Mouse (Mus musculus) MEL (cell line): ENCODE measurements around the gene Gabra3. TPM values are rescaled to one million over a fixed set of nuclear protein-coding genes. Genes with fewer than 3 reads are reported as not detected.

Experiments used
- DNase-seq: peaks from one replicate; pipeline ENCODE4 v3.0.0; 2011; ENCODE audit warnings: low read depth, low spot score
- H3K27ac ChIP-seq: 2 replicates; pipeline ENCODE4 v1.5.1; 2012; ENCODE audit warnings: low read depth, mild to moderate bottlenecking, control low read depth, low read length, moderate library complexity; ENCODE audit not compliant: control insufficient read depth
- H3K27me3 ChIP-seq, 2 experiments: fragments of 150-350 bp in 1 of 2; sonication (generic) in 1 of 2; 2 replicates each; pipeline ENCODE4 v1.6.1; 2012; ENCODE audit warnings: low read length in 2 of 2, mild to moderate bottlenecking in 2 of 2, improper control_type of control experiment in 1 of 2, moderate library complexity in 1 of 2; ENCODE audit not compliant: insufficient read depth in 2 of 2, control insufficient read depth in 1 of 2
- H3K36me3 ChIP-seq, 2 experiments: 2 replicates each; pipeline ENCODE4 v1.6.1; 2012 to 2014; ENCODE audit warnings: low read length in 2 of 2, improper control_type of control experiment in 1 of 2, inconsistent platforms in 1 of 2, mild to moderate bottlenecking in 1 of 2; ENCODE audit not compliant: insufficient read depth in 2 of 2, control insufficient read depth in 1 of 2
- H3K4me1 ChIP-seq, 2 experiments: fragments of 150-350 bp in 1 of 2; sonication (generic) in 1 of 2; 2 replicates each; pipeline ENCODE4 v1.6.1; 2012; ENCODE audit warnings: low read length in 2 of 2, improper control_type of control experiment in 1 of 2, mild to moderate bottlenecking in 1 of 2; ENCODE audit not compliant: insufficient read depth in 2 of 2, control insufficient read depth in 1 of 2
- H3K4me3 ChIP-seq, 2 experiments: fragments of 150-350 bp in 1 of 2; sonication (generic) in 1 of 2; 2 replicates each; pipeline ENCODE4 v1.5.1; 2012; ENCODE audit warnings: low read depth in 2 of 2, low read length in 2 of 2, mild to moderate bottlenecking in 2 of 2, moderate library complexity in 2 of 2, control low read depth in 1 of 2, improper control_type of control experiment in 1 of 2; ENCODE audit not compliant: control insufficient read depth in 1 of 2, insufficient read depth in 1 of 2
- H3K79me2 ChIP-seq: 2 replicates; pipeline ENCODE4 v1.6.1; 2012; ENCODE audit warnings: mild to moderate bottlenecking, low read length, moderate library complexity; ENCODE audit not compliant: control insufficient read depth, poor library complexity, insufficient read depth
- H3K9ac ChIP-seq: 2 replicates; pipeline ENCODE4 v1.6.1; 2012; ENCODE audit warnings: low read depth, mild to moderate bottlenecking, control low read depth, low read length, moderate library complexity; ENCODE audit not compliant: control insufficient read depth, poor library complexity, severe bottlenecking
- H3K9me3 ChIP-seq: fragments of 150-350 bp; sonication (generic); replicated peaks from 2 replicates; pipeline ENCODE4 v1.6.1; 2012; ENCODE audit warnings: mild to moderate bottlenecking, low read length, improper control_type of control experiment, moderate library complexity; ENCODE audit not compliant: insufficient read depth
- CHD1 ChIP-seq: IDR thresholded peaks from 2 replicates; pipeline ENCODE4 v1.6.1; 2012; ENCODE audit warnings: low read depth, mild to moderate bottlenecking, inconsistent platforms, low read length, improper control_type of control experiment
- CTCF ChIP-seq, 3 experiments: IDR thresholded peaks in 2 of 3; conservative IDR thresholded peaks in 1 of 3; 2 replicates each; pipeline ENCODE4 v1.5.1; 2011 to 2012; ENCODE audit warnings: low read length in 3 of 3, low read depth in 2 of 3, mild to moderate bottlenecking in 2 of 3, improper control_type of control experiment in 1 of 3, inconsistent platforms in 1 of 3, mixed read lengths in 1 of 3, moderate library complexity in 1 of 3; ENCODE audit not compliant: control insufficient read depth in 1 of 3, insufficient read depth in 1 of 3, poor library complexity in 1 of 3, severe bottlenecking in 1 of 3
- E2F4 ChIP-seq: IDR thresholded peaks from 2 replicates; pipeline ENCODE4 v1.6.1; 2011; ENCODE audit warnings: low read depth, low read length, improper control_type of control experiment, borderline replicate concordance
- ELF1 ChIP-seq: IDR thresholded peaks from 2 replicates; pipeline ENCODE4 v1.6.1; 2014; ENCODE audit warnings: low read depth, mild to moderate bottlenecking, inconsistent platforms, low read length, improper control_type of control experiment, moderate library complexity
- ETS1 ChIP-seq: IDR thresholded peaks from 2 replicates; pipeline ENCODE4 v1.6.1; 2012; ENCODE audit warnings: low read depth, mild to moderate bottlenecking, inconsistent platforms, low read length, improper control_type of control experiment, moderate library complexity
- HCFC1 ChIP-seq: IDR thresholded peaks from 2 replicates; pipeline ENCODE4 v1.6.1; 2012; ENCODE audit warnings: low read depth, mild to moderate bottlenecking, inconsistent platforms, low read length, improper control_type of control experiment, moderate library complexity
- JUND ChIP-seq: IDR thresholded peaks from 2 replicates; pipeline ENCODE4 v1.6.1; 2011; ENCODE audit warnings: low read depth, mild to moderate bottlenecking, improper control_type of control experiment, low read length
- MAX ChIP-seq: IDR thresholded peaks from 2 replicates; pipeline ENCODE4 v1.6.1; 2011; ENCODE audit warnings: low read length, improper control_type of control experiment
- MAZ ChIP-seq: IDR thresholded peaks from 2 replicates; pipeline ENCODE4 v1.6.1; 2012; ENCODE audit warnings: low read depth, mild to moderate bottlenecking, inconsistent platforms, low read length, improper control_type of control experiment
- MEF2A ChIP-seq: IDR thresholded peaks from 2 replicates; pipeline ENCODE4 v1.6.1; 2014; ENCODE audit warnings: low read depth, mild to moderate bottlenecking, inconsistent platforms, low read length, improper control_type of control experiment; ENCODE audit not compliant: poor library complexity, insufficient replicate concordance, severe bottlenecking; ENCODE audit errors: extremely low read depth
- MYB ChIP-seq: IDR thresholded peaks from 2 replicates; pipeline ENCODE4 v1.6.1; 2011; ENCODE audit warnings: mild to moderate bottlenecking, low read depth, low read length, improper control_type of control experiment
- MYC ChIP-seq: IDR thresholded peaks from 2 replicates; pipeline ENCODE4 v1.6.1; 2011; ENCODE audit warnings: low read depth, mild to moderate bottlenecking, low read length, improper control_type of control experiment, moderate library complexity
- NELFE ChIP-seq: IDR thresholded peaks from 2 replicates; pipeline ENCODE4 v1.6.1; 2011; ENCODE audit warnings: low read depth, low read length, improper control_type of control experiment
- POLR2AphosphoS5 ChIP-seq: IDR thresholded peaks from 2 replicates; pipeline ENCODE4 v1.6.1; 2012; ENCODE audit warnings: low read depth, borderline replicate concordance, mild to moderate bottlenecking, inconsistent platforms, low read length, moderate library complexity, mixed read lengths
- RAD21 ChIP-seq: IDR thresholded peaks from 2 replicates; pipeline ENCODE4 v1.6.1; 2011; ENCODE audit warnings: mild to moderate bottlenecking, low read depth, low read length, improper control_type of control experiment
- SIN3A ChIP-seq: IDR thresholded peaks from 2 replicates; pipeline ENCODE4 v1.6.1; 2012; ENCODE audit warnings: low read length, improper control_type of control experiment, inconsistent platforms
- SMC3 ChIP-seq: IDR thresholded peaks from 2 replicates; pipeline ENCODE4 v1.6.1; 2011; ENCODE audit warnings: low read depth, low read length, improper control_type of control experiment
- TAL1 ChIP-seq: IDR thresholded peaks from 2 replicates; pipeline ENCODE4 v1.6.1; 2012; ENCODE audit warnings: mild to moderate bottlenecking, inconsistent platforms, low read length, moderate library complexity, mixed read lengths
- TBP ChIP-seq: IDR thresholded peaks from 2 replicates; pipeline ENCODE4 v1.8.0; 2011; ENCODE audit warnings: low read depth, low read length, improper control_type of control experiment
- UBTF ChIP-seq: IDR thresholded peaks from 2 replicates; pipeline ENCODE4 v1.6.1; 2012; ENCODE audit warnings: low read depth, mild to moderate bottlenecking, inconsistent platforms, low read length, improper control_type of control experiment, moderate library complexity, borderline replicate concordance; ENCODE audit not compliant: insufficient read depth
- USF1 ChIP-seq: IDR thresholded peaks from 2 replicates; pipeline ENCODE4 v1.6.1; 2014; ENCODE audit warnings: low read depth, mild to moderate bottlenecking, inconsistent platforms, low read length, improper control_type of control experiment, moderate library complexity
- USF2 ChIP-seq, 2 experiments: IDR thresholded peaks; 2 replicates each; pipeline ENCODE4 v1.6.1; 2011 to 2012; ENCODE audit warnings: improper control_type of control experiment in 2 of 2, low read length in 2 of 2, borderline replicate concordance in 1 of 2, inconsistent platforms in 1 of 2, low read depth in 1 of 2, mild to moderate bottlenecking in 1 of 2; ENCODE audit not compliant: insufficient read depth in 1 of 2
- ZC3H11A ChIP-seq: IDR thresholded peaks from 2 replicates; pipeline ENCODE4 v1.6.1; 2012; ENCODE audit warnings: low read depth, mild to moderate bottlenecking, inconsistent platforms, low read length, improper control_type of control experiment
- polyA plus RNA-seq, 2 experiments: library from polyadenylated mRNA; stranded (reverse) in 1 of 2; unstranded in 1 of 2; fragments of >175 nt in 1 of 2; fragments of >200 nt in 1 of 2; gene quantifications; 2 replicates each; pipeline versions ENCODE4 v1.2.1 to v1.2.4; 2012; ENCODE audit warnings: low replicate concordance in 2 of 2, low read depth in 1 of 2; ENCODE audit not compliant: insufficient read length in 2 of 2, insufficient read depth in 1 of 2, missing spikeins in 1 of 2
- total RNA-seq: library from RNA; depleted of rRNA; stranded (reverse); fragments of 300-350 nt; gene quantifications from 2 replicates; pipeline ENCODE4 v1.2.3, GENCODE M21; 2012

Gabra3 gene
- total and polyA plus RNA-seq, 3 experiments, result not detected

DNA sequence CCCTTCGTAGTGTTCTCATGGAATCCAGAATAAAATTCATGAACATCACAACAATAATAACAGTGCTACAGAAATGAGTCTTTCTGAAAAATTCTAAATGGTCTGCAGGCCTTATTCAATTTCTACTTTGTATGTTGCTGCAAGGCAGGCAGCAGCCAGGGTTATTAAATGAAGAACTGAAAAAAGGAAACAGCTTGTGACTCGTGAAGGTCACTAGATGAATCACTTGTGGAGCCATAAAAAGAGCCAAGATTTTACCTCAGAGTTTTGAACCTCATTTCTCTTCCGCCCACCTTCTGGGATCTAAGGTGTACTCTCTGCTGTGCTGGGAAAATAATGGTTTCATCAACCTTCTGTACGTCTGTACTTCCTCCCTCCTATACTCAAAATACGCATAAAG is 159.4 kb downstream of the Gabra3 start:
- Histone ChIP-seq H3K79me2 (no peaks in the 10 kb centered on the region), H3K36me3 (no peaks in the 10 kb centered on the region), H3K9me3 (no peaks in the 10 kb centered on the region), H3K4me1 (no peaks in the 10 kb centered on the region), H3K27ac (no peak overlapping the region), H3K9ac (no peak overlapping the region), H3K4me3 (no peak overlapping the region), H3K27me3 (no peaks in the 10 kb centered on the region)
- DNase-seq, result no peak
- TF ChIP-seq TAL1, result no peak
- TF ChIP-seq JUND, result no peak
- TF ChIP-seq POLR2AphosphoS5, result no peak
- no peak for TF ChIP-seq MYC
- TF ChIP-seq SMC3, result no peak
- TF ChIP-seq E2F4, result no peak
- no peak for TF ChIP-seq NELFE
- no peak for TF ChIP-seq CTCF (IDR thresholded peaks at IDR 0.05 in 2 of 3, conservative IDR thresholded peaks at IDR 0.05 in 1 of 3; ENCODE audit: control insufficient read depth in 1 of 3, insufficient read depth in 1 of 3, low read depth in 2 of 3, low read length in 3 of 3, poor library complexity in 1 of 3, severe bottlenecking in 1 of 3)
- TF ChIP-seq USF2 (IDR thresholded peaks at IDR 0.05; ENCODE audit: borderline replicate concordance in 1 of 2, insufficient read depth in 1 of 2, low read depth in 1 of 2, low read length in 2 of 2), result no peak
- TF ChIP-seq USF1, result no peak
- TF ChIP-seq MYB, result no peak
- TF ChIP-seq MAX, result no peak
- no peak for TF ChIP-seq MEF2A
- TF ChIP-seq ETS1, result no peak
- no peak for TF ChIP-seq ZC3H11A

DNA sequence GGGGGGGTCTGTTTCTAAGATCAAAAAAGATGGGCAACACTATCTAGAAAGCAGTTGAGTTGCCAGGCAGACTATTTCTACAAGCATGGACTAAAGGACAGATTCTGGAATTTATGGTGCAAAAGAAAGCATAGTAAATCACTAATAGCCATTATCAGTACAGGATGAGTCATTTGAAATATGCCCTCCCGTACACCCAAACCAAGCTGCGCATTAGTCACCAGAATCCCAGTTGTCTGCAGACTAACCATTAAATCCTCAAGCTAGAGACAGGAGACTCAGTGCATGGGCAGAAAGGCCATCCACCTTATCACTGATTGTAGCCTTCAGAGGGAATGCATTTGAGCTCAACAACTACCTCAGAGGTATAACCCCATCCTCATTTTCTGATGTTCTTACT is 166.8 kb downstream of the Gabra3 start:
- Histone ChIP-seq H3K9ac (no peak overlapping the region), H3K4me3 (no peak overlapping the region), H3K4me1 (no peaks in the 10 kb centered on the region), H3K9me3 (no peaks in the 10 kb centered on the region), H3K79me2 (no peaks in the 10 kb centered on the region), H3K27ac (no peak overlapping the region), H3K27me3 (no peaks in the 10 kb centered on the region), H3K36me3 (no peaks in the 10 kb centered on the region)
- no peak for TF ChIP-seq MYC
- TF ChIP-seq SIN3A, result no peak
- no peak for TF ChIP-seq MAZ
- no peak for TF ChIP-seq TAL1
- no peak for TF ChIP-seq HCFC1
- no peak for TF ChIP-seq CTCF (IDR thresholded peaks at IDR 0.05 in 2 of 3, conservative IDR thresholded peaks at IDR 0.05 in 1 of 3; ENCODE audit: control insufficient read depth in 1 of 3, insufficient read depth in 1 of 3, low read depth in 2 of 3, low read length in 3 of 3, poor library complexity in 1 of 3, severe bottlenecking in 1 of 3)
- no peak for TF ChIP-seq TBP
- no peak for TF ChIP-seq ZC3H11A
- no peak for TF ChIP-seq ELF1
- no peak for TF ChIP-seq UBTF
- TF ChIP-seq USF1, result no peak
- no peak for TF ChIP-seq RAD21
- no peak for TF ChIP-seq USF2 (IDR thresholded peaks at IDR 0.05; ENCODE audit: borderline replicate concordance in 1 of 2, insufficient read depth in 1 of 2, low read depth in 1 of 2, low read length in 2 of 2)
- TF ChIP-seq CHD1, result no peak
- no peak for DNase-seq
